Mouse (Mus musculus): ENCODE measurements around the gene 5730596B20Rik. TPM values are rescaled to one million over a fixed set of nuclear protein-coding genes. Genes with fewer than 3 reads are reported as not detected.

Gene 5730596B20Rik
- not detected in 2 replicates for polyA plus RNA-seq (2014; fragmentation: Nextera tagmentation; extraction: Ambion mirVana)

DNA sequence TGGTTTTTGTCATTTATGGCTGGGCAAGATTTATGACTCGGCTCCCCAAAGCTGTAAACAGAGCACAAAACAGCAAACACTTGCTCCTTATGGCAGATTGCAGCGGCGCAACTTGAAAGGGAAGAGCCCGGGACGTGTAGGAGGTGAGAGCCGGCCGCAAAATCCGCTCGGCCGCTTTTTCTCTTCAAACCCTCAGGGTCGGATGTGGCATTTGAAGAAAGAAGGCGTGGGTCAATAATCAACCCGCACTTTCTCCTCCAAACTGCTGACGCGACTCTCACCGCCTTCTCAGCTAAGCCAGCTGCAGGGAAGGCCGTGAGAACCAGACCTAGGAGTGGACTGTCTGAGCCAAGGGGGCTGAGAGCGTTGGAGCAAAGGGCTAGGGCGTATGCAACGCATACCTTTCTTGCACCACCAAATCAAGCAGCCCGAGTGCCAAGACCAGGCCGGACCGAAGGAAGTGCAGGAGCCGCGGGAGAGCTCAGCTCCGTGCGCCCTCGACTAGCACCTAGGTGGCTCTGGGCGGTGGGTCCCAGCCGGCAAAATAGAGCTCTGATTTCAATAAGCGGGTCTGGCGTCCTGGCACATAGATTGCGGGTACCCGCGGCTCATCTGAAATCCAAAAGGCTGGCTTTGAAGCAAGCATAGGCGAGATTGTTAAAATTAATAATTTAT, at the start of gene 5730596B20Rik:
TSS of gene 5730596B20Rik (plus strand) at position 438 of the 675 bp plus-strand sequence.
- DNase-seq = no peak
- Histone ChIP-seq H3K4me3 (replicated peaks; ENCODE audit: low read depth, low read length) (no peak within 1 kb of the TSS), H3K9me3 (ENCODE audit: control insufficient read depth, low read length) (no peaks in the 10 kb centered on the region), H3K27me3 (ENCODE audit: control insufficient read depth, insufficient read depth, low read length) (peaks cover 99% of the 10 kb centered on the region), H3K4me2 (ENCODE audit: low read length) (no peak within 1 kb of the TSS), H3K9ac (replicated peaks; ENCODE audit: low read length) (no peak within 1 kb of the TSS), H3K27ac (replicated peaks; ENCODE audit: low read depth, low read length) (no peak within 1 kb of the TSS), H3K4me1 (ENCODE audit: control insufficient read depth, insufficient read depth, low read length) (no peaks in the 10 kb centered on the region), H3K36me3 (ENCODE audit: control insufficient read depth, insufficient read depth, low read length) (no peaks in the 10 kb centered on the region)
- WGBS = under 1% methylated on average over 36 of the region's 36 CpGs
- ATAC-seq (ENCODE audit: low FRiP score, low TSS enrichment) = no peak

DNA sequence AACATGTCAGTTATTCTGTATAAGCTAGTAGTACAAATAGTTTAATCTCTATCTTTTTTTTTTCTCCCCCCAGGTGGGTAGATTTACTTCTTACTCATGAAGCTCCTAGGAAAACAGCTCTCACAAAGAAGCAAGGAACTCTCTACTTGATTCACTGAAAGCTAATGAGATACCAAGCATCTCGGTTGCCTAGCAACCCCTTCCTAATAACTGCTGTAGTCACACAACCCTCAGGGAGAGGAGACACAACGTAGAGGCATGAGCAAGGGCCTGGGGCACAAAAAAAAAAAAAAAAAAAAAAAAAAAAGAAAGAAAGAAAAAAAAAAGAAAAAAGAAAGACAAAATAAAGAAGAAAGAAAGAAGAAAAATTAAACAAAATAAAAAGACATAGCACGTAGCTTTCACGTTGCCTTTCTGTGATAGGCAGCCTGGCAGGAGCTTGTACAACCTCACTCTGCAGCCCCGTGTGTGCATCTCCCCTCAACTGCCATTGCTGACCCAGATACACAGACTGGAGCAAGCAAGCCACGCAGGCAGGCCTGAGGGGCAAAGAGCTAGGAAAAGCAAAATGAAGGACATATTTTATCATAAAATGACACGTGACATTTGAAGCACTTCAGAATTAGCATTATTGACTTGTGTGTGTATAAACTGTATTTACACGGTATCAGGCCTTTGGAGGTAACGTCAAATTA, 39.3 kb upstream of the 5730596B20Rik start:
- ATAC-seq (ENCODE audit: low FRiP score, low TSS enrichment) (no peak), DNase-seq (peak; percentile 88)
- H3K27me3 ChIP-seq (ENCODE audit: control insufficient read depth, insufficient read depth, low read length) = no peaks in the 10 kb centered on the region; the same call in 1 of the 2 replicates
- no peak overlapping the region for H3K4me2 ChIP-seq (ENCODE audit: low read length)
- no peak overlapping the region for H3K27ac ChIP-seq (replicated peaks; ENCODE audit: low read depth, low read length)
- no peaks in the 10 kb centered on the region for H3K9me3 ChIP-seq (ENCODE audit: control insufficient read depth, low read length)
- 49% methylated on average over 9 of the region's 9 CpGs for WGBS
- H3K4me1 ChIP-seq (ENCODE audit: control insufficient read depth, insufficient read depth, low read length) = peaks cover 4% of the 10 kb centered on the region; the same call in 1 of the 2 replicates
- H3K4me3 ChIP-seq (replicated peaks; ENCODE audit: low read depth, low read length) = no peak overlapping the region
- H3K9ac ChIP-seq (replicated peaks; ENCODE audit: low read length) = no peak overlapping the region
- H3K36me3 ChIP-seq (ENCODE audit: control insufficient read depth, insufficient read depth, low read length) = no peaks in the 10 kb centered on the region

DNA sequence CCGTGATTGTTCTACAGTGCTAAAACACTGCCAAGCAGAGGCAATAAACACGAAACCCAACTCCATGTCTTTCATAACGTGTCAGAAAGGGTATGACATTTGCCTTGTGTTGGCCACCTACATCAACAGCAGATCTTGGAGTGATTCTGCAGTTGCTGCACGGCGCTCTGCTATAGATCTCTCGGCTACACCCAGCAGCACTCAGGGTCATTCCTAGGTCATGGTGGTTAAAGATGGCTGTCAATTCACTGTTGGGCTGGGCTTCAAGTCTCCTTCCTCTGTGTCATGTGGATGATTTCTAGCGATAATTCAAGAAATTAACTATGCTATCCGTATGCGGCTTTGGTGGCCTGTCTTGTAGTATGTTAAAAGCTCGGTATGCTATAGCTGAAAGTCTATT, 38.7 kb upstream of the 5730596B20Rik start:
- H3K4me3 ChIP-seq (replicated peaks; ENCODE audit: low read depth, low read length) = no peak overlapping the region
- 80% methylated on average over 10 of the region's 10 CpGs for WGBS
- H3K9ac ChIP-seq (replicated peaks; ENCODE audit: low read length) = no peak overlapping the region
- no peak overlapping the region for H3K27ac ChIP-seq (replicated peaks; ENCODE audit: low read depth, low read length)
- no peaks in the 10 kb centered on the region for H3K36me3 ChIP-seq (ENCODE audit: control insufficient read depth, insufficient read depth, low read length)
- peaks cover 4% of the 10 kb centered on the region; the same call in 1 of the 2 replicates for H3K4me1 ChIP-seq (ENCODE audit: control insufficient read depth, insufficient read depth, low read length)
- no peaks in the 10 kb centered on the region; the same call in 1 of the 2 replicates for H3K27me3 ChIP-seq (ENCODE audit: control insufficient read depth, insufficient read depth, low read length)
- DNase-seq (no peak), ATAC-seq (ENCODE audit: low FRiP score, low TSS enrichment) (no peak)
- H3K9me3 ChIP-seq (ENCODE audit: control insufficient read depth, low read length) = no peaks in the 10 kb centered on the region
- H3K4me2 ChIP-seq (ENCODE audit: low read length) = no peak overlapping the region

DNA sequence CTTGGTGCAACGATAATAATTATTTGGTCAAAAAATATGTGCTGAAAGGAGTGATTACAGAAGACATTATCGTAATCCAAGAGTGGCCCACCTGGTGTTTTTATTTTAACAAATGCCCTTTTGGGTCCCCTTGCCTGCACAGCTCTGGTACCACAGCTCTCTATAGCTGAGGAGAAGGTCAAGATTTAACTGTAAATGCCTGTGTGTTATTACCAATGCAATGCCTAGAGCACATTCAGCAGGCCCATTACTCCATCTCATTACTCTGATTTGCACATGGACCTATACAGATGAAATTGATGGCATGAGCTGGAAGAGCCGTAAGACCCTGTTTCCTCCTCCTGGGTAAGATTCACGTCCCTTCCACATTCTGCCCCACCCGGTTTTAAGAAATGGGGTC, 38.2 kb upstream of the 5730596B20Rik start:
- no peak for ATAC-seq (ENCODE audit: low FRiP score, low TSS enrichment)
- no peaks in the 10 kb centered on the region for H3K9me3 ChIP-seq (ENCODE audit: control insufficient read depth, low read length)
- no peak overlapping the region for H3K4me3 ChIP-seq (replicated peaks; ENCODE audit: low read depth, low read length)
- H3K4me2 ChIP-seq (ENCODE audit: low read length) = no peak overlapping the region
- H3K9ac ChIP-seq (replicated peaks; ENCODE audit: low read length) = no peak overlapping the region
- DNase-seq = no peak
- no peaks in the 10 kb centered on the region; the same call in 1 of the 2 replicates for H3K27me3 ChIP-seq (ENCODE audit: control insufficient read depth, insufficient read depth, low read length)
- no peak overlapping the region for H3K27ac ChIP-seq (replicated peaks; ENCODE audit: low read depth, low read length)
- no peaks in the 10 kb centered on the region for H3K36me3 ChIP-seq (ENCODE audit: control insufficient read depth, insufficient read depth, low read length)
- peaks cover 4% of the 10 kb centered on the region; the same call in 1 of the 2 replicates for H3K4me1 ChIP-seq (ENCODE audit: control insufficient read depth, insufficient read depth, low read length)
- WGBS = 87% methylated on average over 5 of the region's 5 CpGs

DNA sequence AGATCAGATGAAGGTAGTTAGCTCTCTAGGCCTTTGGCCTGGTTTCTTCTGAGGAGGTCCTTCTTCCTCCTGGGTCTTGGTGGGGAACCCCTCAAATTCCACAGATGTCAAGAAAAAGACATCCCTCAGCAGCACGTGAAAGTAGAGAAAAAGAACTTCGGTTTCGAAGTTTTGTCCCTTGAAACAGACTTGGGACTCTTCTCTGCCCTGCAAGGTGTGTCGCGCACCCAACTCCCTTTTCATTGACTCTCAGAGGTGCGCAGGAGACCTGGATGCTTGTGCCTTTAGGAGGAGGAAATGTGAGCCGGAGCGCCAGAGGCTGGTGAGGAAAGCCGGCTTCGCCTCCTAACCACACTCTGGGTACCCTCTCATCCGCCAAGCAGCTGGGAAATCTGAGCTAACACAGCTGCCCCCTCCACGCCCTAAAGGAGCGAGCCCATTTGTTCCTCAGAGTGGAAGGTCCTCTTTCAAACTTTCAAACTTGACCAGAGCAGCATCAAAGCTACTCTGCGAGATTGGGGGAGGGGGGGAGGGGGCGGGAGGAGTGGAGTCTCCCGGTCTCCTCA, 26.8 kb upstream of the 5730596B20Rik start:
- no peak overlapping the region for H3K4me2 ChIP-seq (ENCODE audit: low read length)
- no peaks in the 10 kb centered on the region for H3K4me1 ChIP-seq (ENCODE audit: control insufficient read depth, insufficient read depth, low read length)
- H3K9ac ChIP-seq (replicated peaks; ENCODE audit: low read length) = no peak overlapping the region
- 5% methylated on average over 16 of the region's 16 CpGs for WGBS
- H3K4me3 ChIP-seq (replicated peaks; ENCODE audit: low read depth, low read length) = no peak overlapping the region
- H3K9me3 ChIP-seq (ENCODE audit: control insufficient read depth, low read length) = peaks cover 3% of the 10 kb centered on the region; the same call in 1 of the 2 replicates
- DNase-seq (no peak), ATAC-seq (ENCODE audit: low FRiP score, low TSS enrichment) (no peak)
- peaks cover 84% of the 10 kb centered on the region for H3K27me3 ChIP-seq (ENCODE audit: control insufficient read depth, insufficient read depth, low read length)
- H3K27ac ChIP-seq (replicated peaks; ENCODE audit: low read depth, low read length) = no peak overlapping the region
- no peaks in the 10 kb centered on the region for H3K36me3 ChIP-seq (ENCODE audit: control insufficient read depth, insufficient read depth, low read length)

DNA sequence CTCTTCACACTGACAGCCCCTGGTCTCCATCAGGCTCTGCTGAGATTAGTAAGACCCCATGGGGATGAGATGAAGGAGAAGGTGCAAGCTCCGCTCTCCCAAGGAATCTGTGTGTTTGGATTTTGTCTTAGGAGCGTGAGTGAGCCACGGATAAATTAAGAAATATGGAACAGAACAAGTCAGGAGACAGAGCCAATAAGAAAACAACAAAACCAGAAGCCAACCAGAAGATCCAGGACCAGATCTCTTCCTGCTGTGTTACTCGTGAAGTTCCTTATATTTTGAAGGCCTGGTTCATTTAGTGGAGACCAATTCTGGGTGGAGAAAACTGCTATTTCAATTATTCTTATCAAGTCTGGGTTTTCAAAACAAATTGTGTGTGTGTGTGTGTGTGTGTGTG, 25.7 kb upstream of the 5730596B20Rik start:
- peaks cover 90% of the 10 kb centered on the region for H3K27me3 ChIP-seq (ENCODE audit: control insufficient read depth, insufficient read depth, low read length)
- under 1% methylated on average over 4 of the region's 4 CpGs for WGBS
- H3K36me3 ChIP-seq (ENCODE audit: control insufficient read depth, insufficient read depth, low read length) = no peaks in the 10 kb centered on the region
- no peak overlapping the region for H3K9ac ChIP-seq (replicated peaks; ENCODE audit: low read length)
- H3K4me3 ChIP-seq (replicated peaks; ENCODE audit: low read depth, low read length) = no peak overlapping the region
- H3K4me2 ChIP-seq (ENCODE audit: low read length) = no peak overlapping the region
- H3K4me1 ChIP-seq (ENCODE audit: control insufficient read depth, insufficient read depth, low read length) = no peaks in the 10 kb centered on the region
- no peak overlapping the region for H3K27ac ChIP-seq (replicated peaks; ENCODE audit: low read depth, low read length)
- DNase-seq (no peak), ATAC-seq (ENCODE audit: low FRiP score, low TSS enrichment) (no peak)
- peaks cover 3% of the 10 kb centered on the region; the same call in 1 of the 2 replicates for H3K9me3 ChIP-seq (ENCODE audit: control insufficient read depth, low read length)

DNA sequence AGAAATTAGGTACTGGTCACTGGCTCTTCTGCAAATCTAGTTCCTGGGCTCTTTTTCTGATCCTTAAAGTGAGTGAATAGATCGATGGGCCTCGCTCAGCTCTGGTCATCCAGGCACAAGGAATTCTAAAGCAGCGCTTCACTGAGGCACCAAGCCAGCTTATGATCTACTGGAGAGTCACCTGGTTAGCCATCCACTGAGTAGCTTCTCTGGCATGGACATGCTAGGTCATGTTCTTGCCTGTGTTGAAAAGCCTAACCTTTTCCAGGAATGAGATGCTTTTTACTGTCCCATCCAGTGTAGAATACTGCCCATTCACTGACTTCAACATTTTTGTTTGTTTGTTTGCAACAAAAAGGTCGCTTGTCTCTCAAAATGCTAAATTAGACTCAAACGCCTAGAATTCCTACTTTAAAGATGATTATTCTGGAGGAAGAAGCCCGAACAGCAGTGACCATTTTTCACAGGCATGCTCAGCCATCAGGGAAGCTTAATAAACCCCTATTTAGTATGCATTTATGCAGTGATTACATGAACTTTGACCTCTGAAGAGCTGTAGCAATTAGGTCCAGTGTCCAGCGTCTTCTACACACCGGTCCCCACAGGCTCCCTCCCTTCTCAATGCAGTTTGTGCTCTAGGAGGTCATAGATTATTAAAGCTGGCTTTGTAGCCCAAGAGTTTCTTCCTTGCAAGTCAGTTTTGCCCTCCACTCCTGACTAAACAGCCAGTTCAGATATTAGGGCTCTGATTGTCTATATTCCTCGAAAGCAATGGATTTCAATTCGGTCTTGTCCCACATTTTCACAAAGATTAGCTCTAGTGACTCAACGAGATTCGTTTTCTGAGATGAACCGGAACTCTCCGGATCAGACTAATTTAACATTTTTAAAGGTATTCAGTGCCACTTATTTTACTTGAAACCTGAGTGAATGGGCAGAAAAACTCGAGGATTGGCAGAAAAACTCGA, 24.8 kb upstream of the 5730596B20Rik start:
- no peak overlapping the region for H3K4me2 ChIP-seq (ENCODE audit: low read length)
- 3% methylated on average over 16 of the region's 16 CpGs for WGBS
- H3K27me3 ChIP-seq (ENCODE audit: control insufficient read depth, insufficient read depth, low read length) = peaks cover 91% of the 10 kb centered on the region
- H3K27ac ChIP-seq (replicated peaks; ENCODE audit: low read depth, low read length) = no peak overlapping the region
- no peaks in the 10 kb centered on the region for H3K4me1 ChIP-seq (ENCODE audit: control insufficient read depth, insufficient read depth, low read length)
- H3K4me3 ChIP-seq (replicated peaks; ENCODE audit: low read depth, low read length) = no peak overlapping the region
- H3K9me3 ChIP-seq (ENCODE audit: control insufficient read depth, low read length) = peaks cover 3% of the 10 kb centered on the region; the same call in 1 of the 2 replicates
- DNase-seq (no peak), ATAC-seq (ENCODE audit: low FRiP score, low TSS enrichment) (no peak)
- H3K9ac ChIP-seq (replicated peaks; ENCODE audit: low read length) = no peak overlapping the region
- no peaks in the 10 kb centered on the region for H3K36me3 ChIP-seq (ENCODE audit: control insufficient read depth, insufficient read depth, low read length)

DNA sequence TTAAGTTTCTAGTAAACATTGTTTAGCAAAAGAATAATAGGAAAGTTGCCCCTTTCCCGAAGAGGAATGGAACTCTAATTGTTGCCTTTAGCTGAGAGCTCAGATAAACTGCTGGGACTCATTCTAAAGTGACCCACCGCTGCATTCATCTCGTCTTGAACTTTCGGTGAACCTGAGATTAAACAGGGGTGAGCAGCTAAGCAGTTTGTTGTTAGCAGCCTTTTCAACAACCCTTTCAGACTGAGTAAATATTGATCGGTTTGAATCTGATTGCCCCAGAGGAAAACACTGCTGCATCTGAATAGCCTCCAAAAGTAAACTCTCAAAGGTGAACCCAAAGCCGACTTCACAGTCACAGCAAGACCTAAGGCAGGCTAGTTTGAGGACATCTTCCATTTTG, 24.0 kb upstream of the 5730596B20Rik start:
- DNase-seq = no peak
- Histone ChIP-seq H3K4me3 (replicated peaks; ENCODE audit: low read depth, low read length) (no peak overlapping the region), H3K4me2 (ENCODE audit: low read length) (no peak overlapping the region)

More for the DNA sequence above, 24.0 kb upstream of the 5730596B20Rik start:
- Histone ChIP-seq H3K9ac (replicated peaks; ENCODE audit: low read length) (no peak overlapping the region), H3K4me1 (ENCODE audit: control insufficient read depth, insufficient read depth, low read length) (peaks cover 4% of the 10 kb centered on the region), H3K27me3 (ENCODE audit: control insufficient read depth, insufficient read depth, low read length) (peaks cover 91% of the 10 kb centered on the region), H3K9me3 (ENCODE audit: control insufficient read depth, low read length) (peaks cover 3% of the 10 kb centered on the region; the same call in 1 of the 2 replicates), H3K36me3 (ENCODE audit: control insufficient read depth, insufficient read depth, low read length) (no peaks in the 10 kb centered on the region), H3K27ac (replicated peaks; ENCODE audit: low read depth, low read length) (no peak overlapping the region)
- ATAC-seq (ENCODE audit: low FRiP score, low TSS enrichment) = no peak
- WGBS = under 1% methylated on average over 6 of the region's 6 CpGs
